Mouse (Mus musculus): Measurements from ENCODE around the gene Rbfox2. TPM values are rescaled to one million over a fixed set of nuclear protein-coding genes. Genes with fewer than 3 reads are reported as not detected.

Rbfox2 gene
- polyA plus RNA-seq, 1 experiment: 18.7 TPM

DNA sequence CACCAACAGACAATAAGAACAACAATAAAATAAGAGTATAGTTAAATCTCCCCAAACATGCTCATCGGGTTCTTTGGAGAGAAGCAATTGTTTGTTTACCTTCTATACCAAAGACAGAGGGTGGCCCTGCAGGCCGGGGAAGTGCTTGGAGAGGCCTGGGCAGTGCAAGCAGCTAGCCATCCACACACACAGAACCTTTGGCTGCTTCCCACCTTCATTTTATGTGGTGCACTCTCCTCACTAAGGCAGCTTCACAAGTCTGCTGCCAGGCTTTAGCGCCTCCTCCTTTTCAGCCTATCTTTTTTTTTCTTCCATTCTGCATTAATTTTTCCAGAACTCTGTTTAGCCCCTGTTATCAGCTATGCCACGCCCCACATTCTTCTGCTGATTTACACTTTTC lies 165.1 kb downstream of the Rbfox2 start:
- DNase-seq: peak; percentile 15
- WGBS: 75% methylated on average over 4 of the region's 4 CpGs

DNA sequence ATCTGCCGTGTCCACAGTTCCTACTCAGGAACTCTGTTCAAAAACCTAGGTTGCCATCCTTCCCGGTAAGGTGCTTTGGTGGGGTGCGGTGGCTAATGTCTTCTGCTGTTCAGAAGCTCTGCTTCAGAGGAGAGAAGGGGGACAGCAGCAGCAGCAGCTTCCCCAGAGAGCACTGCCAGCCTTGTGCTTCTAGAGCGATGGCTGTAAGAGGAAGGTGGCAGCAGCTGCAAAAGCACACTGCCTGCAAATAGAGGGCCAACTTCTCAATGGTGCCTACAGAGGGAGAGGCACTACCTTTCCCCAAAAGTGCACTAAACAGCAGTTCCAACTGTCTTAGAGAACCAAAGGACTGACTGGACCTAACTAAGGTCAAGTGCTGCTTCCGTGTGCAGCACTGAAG lies 168.5 kb downstream of the Rbfox2 start:
- Histone ChIP-seq H3K4me1 (ENCODE audit: control insufficient read depth, insufficient read depth, low read length) (no peaks in the 10 kb centered on the region), H3K27me3 (replicated peaks; ENCODE audit: control insufficient read depth, insufficient read depth, low read length) (no peaks in the 10 kb centered on the region), H3K4me3 (ENCODE audit: insufficient read depth, low read depth, low read length) (no peak overlapping the region), H3K27ac (ENCODE audit: insufficient read depth, low read depth, low read length) (no peak overlapping the region), H3K36me3 (ENCODE audit: control insufficient read depth, insufficient read depth, low read length) (no peaks in the 10 kb centered on the region)
- WGBS: 42% methylated on average over 5 of the region's 5 CpGs
- DNase-seq: no peak
- no peak for TF ChIP-seq CTCF (conservative IDR thresholded peaks at IDR 0.05; ENCODE audit: insufficient read depth, insufficient read length, low read depth, low read length)
- no peak for TF ChIP-seq POLR2A (IDR thresholded peaks at IDR 0.05; ENCODE audit: low read depth, low read length)

More for the DNA sequence above, 165.1 kb downstream of the Rbfox2 start:
- Histone ChIP-seq H3K27me3 (replicated peaks; ENCODE audit: control insufficient read depth, insufficient read depth, low read length) (no peaks in the 10 kb centered on the region), H3K4me3 (ENCODE audit: insufficient read depth, low read depth, low read length) (no peak overlapping the region), H3K36me3 (ENCODE audit: control insufficient read depth, insufficient read depth, low read length) (no peaks in the 10 kb centered on the region), H3K27ac (ENCODE audit: insufficient read depth, low read depth, low read length) (no peak overlapping the region), H3K4me1 (ENCODE audit: control insufficient read depth, insufficient read depth, low read length) (no peaks in the 10 kb centered on the region)
- TF ChIP-seq POLR2A (IDR thresholded peaks at IDR 0.05; ENCODE audit: low read depth, low read length): no peak
- TF ChIP-seq CTCF (conservative IDR thresholded peaks at IDR 0.05; ENCODE audit: insufficient read depth, insufficient read length, low read depth, low read length): no peak

GRCm38 (mm10) chr15:77134483-77134882 lies 172.3 kb downstream of the Rbfox2 start:
- no peak for TF ChIP-seq CTCF (conservative IDR thresholded peaks at IDR 0.05; ENCODE audit: insufficient read depth, insufficient read length, low read depth, low read length)
- TF ChIP-seq POLR2A (IDR thresholded peaks at IDR 0.05; ENCODE audit: low read depth, low read length): no peak
- Histone ChIP-seq H3K36me3 (ENCODE audit: control insufficient read depth, insufficient read depth, low read length) (no peaks in the 10 kb centered on the region), H3K4me1 (ENCODE audit: control insufficient read depth, insufficient read depth, low read length) (no peaks in the 10 kb centered on the region), H3K27me3 (replicated peaks; ENCODE audit: control insufficient read depth, insufficient read depth, low read length) (no peaks in the 10 kb centered on the region), H3K27ac (ENCODE audit: insufficient read depth, low read depth, low read length) (no peak overlapping the region), H3K4me3 (ENCODE audit: insufficient read depth, low read depth, low read length) (no peak overlapping the region)
- DNase-seq: no peak
- WGBS: 96% methylated on average over 10 of the region's 10 CpGs

- DNase-seq: no peak
- 87% methylated on average over 8 of the region's 8 CpGs for WGBS
- TF ChIP-seq POLR2A (IDR thresholded peaks at IDR 0.05; ENCODE audit: low read depth, low read length): no peak
- TF ChIP-seq CTCF (conservative IDR thresholded peaks at IDR 0.05; ENCODE audit: insufficient read depth, insufficient read length, low read depth, low read length): no peak
- 0 out of 2 replicates have a peak, but pooled peaks cover 2% of the 10 kb centered on the region for H3K4me1 ChIP-seq (ENCODE audit: control insufficient read depth, insufficient read depth, low read length)
- H3K4me3 ChIP-seq (ENCODE audit: insufficient read depth, low read depth, low read length): no peak overlapping the region
- no peaks in the 10 kb centered on the region for H3K27me3 ChIP-seq (replicated peaks; ENCODE audit: control insufficient read depth, insufficient read depth, low read length)
- no peaks in the 10 kb centered on the region for H3K36me3 ChIP-seq (ENCODE audit: control insufficient read depth, insufficient read depth, low read length)
- H3K27ac ChIP-seq (ENCODE audit: insufficient read depth, low read depth, low read length): no peak overlapping the region
Measured at GRCm38 (mm10) chr15:77129154-77129553, 177.7 kb downstream of the Rbfox2 start.

DNA sequence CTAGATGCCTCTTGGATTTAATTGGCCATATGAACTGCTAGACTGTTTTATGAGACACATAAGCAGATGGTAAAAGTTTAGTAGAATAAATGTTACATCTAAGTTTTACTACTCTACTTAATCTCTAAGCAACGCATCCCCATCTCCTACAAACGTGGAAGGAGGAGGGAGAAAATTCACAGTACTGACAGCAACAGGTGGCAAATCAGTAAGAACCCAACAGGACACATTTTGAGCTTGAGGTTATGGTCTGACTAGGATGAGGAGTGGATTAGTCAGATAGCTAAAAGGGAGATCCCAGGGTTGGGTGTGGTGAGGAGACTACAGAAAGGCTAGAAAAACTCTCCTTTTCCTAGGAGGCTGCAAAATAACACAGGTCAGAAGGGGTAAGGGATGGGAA lies 179.1 kb downstream of the Rbfox2 start:
- WGBS: 85% methylated on average over 2 of the region's 2 CpGs
- Histone ChIP-seq H3K27ac (ENCODE audit: insufficient read depth, low read depth, low read length) (no peak overlapping the region), H3K36me3 (ENCODE audit: control insufficient read depth, insufficient read depth, low read length) (no peaks in the 10 kb centered on the region), H3K4me1 (ENCODE audit: control insufficient read depth, insufficient read depth, low read length) (peaks cover 5% of the 10 kb centered on the region; the same call in 1 of the 2 replicates), H3K4me3 (ENCODE audit: insufficient read depth, low read depth, low read length) (no peak overlapping the region), H3K27me3 (replicated peaks; ENCODE audit: control insufficient read depth, insufficient read depth, low read length) (no peaks in the 10 kb centered on the region)
- no peak for DNase-seq
- TF ChIP-seq POLR2A (IDR thresholded peaks at IDR 0.05; ENCODE audit: low read depth, low read length) (no peak), CTCF (conservative IDR thresholded peaks at IDR 0.05; ENCODE audit: insufficient read depth, insufficient read length, low read depth, low read length) (no peak)

DNA sequence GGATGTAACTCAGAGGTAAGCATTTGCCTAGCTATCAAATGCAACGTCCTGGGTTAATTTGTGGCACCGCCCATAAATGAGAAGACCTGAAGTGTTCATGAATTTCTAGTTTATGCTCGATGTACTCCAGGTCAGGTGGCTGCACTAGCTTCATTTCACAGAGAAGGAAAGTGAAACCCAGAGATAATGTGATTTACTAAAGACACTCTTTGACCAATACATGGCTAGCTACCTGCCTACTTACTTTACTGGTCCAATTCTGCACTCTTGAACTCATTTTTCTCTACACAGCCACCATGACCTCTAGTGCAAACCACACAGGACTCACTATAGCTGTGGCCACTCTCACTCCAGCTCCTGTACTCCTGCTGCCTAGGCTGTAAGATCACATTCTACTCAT lies 180.1 kb downstream of the Rbfox2 start:
- H3K4me3 ChIP-seq (ENCODE audit: insufficient read depth, low read depth, low read length): no peak overlapping the region
- peaks cover 5% of the 10 kb centered on the region; the same call in 1 of the 2 replicates for H3K4me1 ChIP-seq (ENCODE audit: control insufficient read depth, insufficient read depth, low read length)
- H3K27ac ChIP-seq (ENCODE audit: insufficient read depth, low read depth, low read length): no peak overlapping the region
- no peaks in the 10 kb centered on the region for H3K36me3 ChIP-seq (ENCODE audit: control insufficient read depth, insufficient read depth, low read length)
- H3K27me3 ChIP-seq (replicated peaks; ENCODE audit: control insufficient read depth, insufficient read depth, low read length): no peaks in the 10 kb centered on the region
- no peak for DNase-seq
- no peak for TF ChIP-seq POLR2A (IDR thresholded peaks at IDR 0.05; ENCODE audit: low read depth, low read length)
- no peak for TF ChIP-seq CTCF (conservative IDR thresholded peaks at IDR 0.05; ENCODE audit: insufficient read depth, insufficient read length, low read depth, low read length)
- WGBS: 86% methylated on average over 3 of the region's 3 CpGs

GRCm38 (mm10) chr15:77124372-77125117 lies 182.3 kb downstream of the Rbfox2 start:
- Histone ChIP-seq H3K27ac (ENCODE audit: insufficient read depth, low read depth, low read length) (no peak overlapping the region), H3K27me3 (replicated peaks; ENCODE audit: control insufficient read depth, insufficient read depth, low read length) (no peaks in the 10 kb centered on the region), H3K36me3 (ENCODE audit: control insufficient read depth, insufficient read depth, low read length) (no peaks in the 10 kb centered on the region), H3K4me3 (ENCODE audit: insufficient read depth, low read depth, low read length) (no peak overlapping the region), H3K4me1 (ENCODE audit: control insufficient read depth, insufficient read depth, low read length) (peaks cover 5% of the 10 kb centered on the region; the same call in 1 of the 2 replicates)
- 71% methylated on average over 4 of the region's 4 CpGs for WGBS
- peak; percentile 30 for DNase-seq
- no peak for TF ChIP-seq CTCF (conservative IDR thresholded peaks at IDR 0.05; ENCODE audit: insufficient read depth, insufficient read length, low read depth, low read length)
- TF ChIP-seq POLR2A (IDR thresholded peaks at IDR 0.05; ENCODE audit: low read depth, low read length): no peak
